Mouse (Mus musculus) induced T-regulatory cell, adult 2 months (primary cell): ENCODE data around the gene Fam173b.
"Not testable (repeated sequence)": the region's sequence is repeated elsewhere in the genome, so short reads cannot be mapped to it uniquely, and the experiment has no call there.

Experiments used
- DNase-seq: peaks from one replicate; pipeline ENCODE4 v3.0.0-alpha.2; 2012; ENCODE audit warnings: low read depth

Gene Fam173b

DNA sequence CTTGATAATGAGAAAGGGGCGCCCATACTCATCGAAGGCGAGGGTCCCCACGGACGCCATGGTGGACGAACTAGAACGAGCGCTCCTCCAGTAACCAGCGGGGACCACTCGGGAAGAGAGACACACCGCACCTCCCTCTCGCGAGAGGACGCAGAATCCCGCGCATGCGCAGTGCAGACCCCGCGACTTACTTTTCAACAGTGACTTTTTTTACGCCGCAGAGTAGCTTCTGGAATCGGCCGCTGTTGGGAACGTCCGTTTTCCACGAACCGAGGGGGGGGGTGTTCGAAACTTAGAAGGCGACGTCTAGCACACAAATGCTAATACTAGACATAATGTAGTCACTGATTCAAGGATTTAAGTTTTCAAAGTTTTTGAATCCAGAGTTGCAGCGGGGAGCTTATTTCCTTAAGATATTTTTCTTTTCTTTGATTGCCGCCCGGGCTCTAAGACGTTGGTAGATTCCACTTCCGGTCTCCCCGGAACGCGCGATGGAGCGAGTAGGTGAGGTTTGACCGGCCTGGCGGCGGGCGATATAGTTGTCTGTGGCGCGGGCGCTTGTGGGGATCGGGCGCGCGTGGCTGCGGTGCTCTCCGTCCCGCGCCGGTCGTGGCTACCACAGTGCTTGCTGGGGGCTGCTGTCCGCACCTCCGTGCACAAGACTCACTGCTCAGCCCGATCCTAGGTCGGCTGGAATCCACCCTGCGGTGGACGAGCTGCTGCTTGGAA lies at the start of gene Fam173b, which contains the start of gene Cct5:
Gene Fam173b, plus strand, starts transcription at position 207 of the 729 bp plus-strand sequence.
Gene Cct5, minus strand, starts transcription at position 159 of the 729 bp plus-strand sequence.
- peak; percentile 99 for DNase-seq

DNA sequence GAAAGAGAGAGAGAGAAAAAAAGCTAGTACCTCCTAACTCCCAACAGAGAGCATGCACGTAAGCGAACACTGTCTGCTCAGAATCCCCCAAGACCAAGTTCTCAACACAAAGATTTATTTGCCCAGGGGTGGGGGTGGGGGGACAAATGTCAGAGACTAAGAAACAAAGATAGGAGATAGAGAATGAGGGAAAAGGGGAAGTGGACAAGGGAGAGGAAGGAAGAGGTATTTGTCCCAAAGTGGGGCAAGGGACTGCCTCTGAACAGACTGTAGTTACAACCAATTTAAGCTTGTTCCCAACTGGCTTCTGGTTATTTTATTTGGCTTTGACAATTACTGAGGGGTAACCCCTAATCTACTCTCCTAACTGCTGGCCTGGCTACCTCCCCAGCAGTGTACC lies 46.8 kb upstream of the Fam173b start:
- no peak for DNase-seq

DNA sequence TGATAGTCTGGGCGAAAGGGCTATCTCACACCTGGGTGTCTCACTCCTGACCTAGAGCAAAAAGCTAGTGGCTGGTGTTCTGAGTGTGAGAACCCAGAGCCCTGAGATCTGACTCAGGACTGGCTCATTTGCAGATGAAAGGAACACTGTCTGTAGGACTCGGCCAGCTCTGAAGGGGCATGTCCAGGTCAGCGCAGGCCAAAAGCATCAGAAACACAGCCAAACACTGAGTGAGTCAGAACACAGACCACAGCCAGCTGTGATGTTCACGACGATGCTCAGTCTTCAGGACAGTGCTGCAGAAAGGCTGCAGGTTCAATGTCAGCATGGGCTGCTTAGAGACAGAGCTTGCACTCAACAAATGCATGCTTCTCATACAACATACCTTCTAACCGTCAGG lies 40.3 kb upstream of the Fam173b start:
- no peak for DNase-seq

DNA sequence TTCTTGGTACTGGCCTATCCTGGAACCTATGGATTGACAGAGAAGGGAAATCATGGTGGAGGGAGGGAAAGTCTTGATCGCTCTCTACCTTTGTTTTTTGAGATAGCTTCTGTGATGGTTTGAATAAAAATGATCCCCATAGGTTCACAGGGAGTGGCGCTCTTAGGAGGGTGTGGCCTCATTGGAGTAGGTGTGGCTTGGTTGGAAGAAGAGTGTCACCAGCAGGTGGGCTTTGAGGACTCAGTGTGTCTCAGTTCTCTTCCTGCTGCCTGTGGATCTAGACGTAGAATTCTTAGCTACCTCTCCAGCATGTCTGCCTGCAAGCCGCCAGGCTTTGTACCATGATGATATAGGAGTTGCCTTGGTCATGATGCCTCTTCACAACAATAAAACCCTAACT lies 39.7 kb upstream of the Fam173b start:
- no peak for DNase-seq

DNA sequence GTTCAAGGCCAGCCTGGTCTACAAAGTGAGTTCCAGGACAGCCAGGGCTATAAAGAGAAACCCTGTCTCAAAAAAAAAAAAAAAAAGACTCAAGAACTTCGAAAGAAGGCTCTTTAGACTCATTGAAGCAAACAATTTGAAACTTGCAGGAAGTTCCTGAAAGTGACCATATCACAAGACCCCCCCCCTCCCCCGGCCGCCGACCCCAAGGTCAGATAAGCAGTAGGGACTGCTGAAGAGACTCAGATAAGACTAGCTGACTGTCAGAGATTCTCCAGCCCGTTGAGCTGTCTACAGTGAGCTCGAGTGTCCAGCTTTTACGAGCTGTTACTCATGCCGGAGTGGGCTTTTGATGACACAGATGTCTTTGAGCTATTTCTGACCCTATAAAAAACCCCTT lies 38.8 kb upstream of the Fam173b start:
- no peak for DNase-seq

DNA sequence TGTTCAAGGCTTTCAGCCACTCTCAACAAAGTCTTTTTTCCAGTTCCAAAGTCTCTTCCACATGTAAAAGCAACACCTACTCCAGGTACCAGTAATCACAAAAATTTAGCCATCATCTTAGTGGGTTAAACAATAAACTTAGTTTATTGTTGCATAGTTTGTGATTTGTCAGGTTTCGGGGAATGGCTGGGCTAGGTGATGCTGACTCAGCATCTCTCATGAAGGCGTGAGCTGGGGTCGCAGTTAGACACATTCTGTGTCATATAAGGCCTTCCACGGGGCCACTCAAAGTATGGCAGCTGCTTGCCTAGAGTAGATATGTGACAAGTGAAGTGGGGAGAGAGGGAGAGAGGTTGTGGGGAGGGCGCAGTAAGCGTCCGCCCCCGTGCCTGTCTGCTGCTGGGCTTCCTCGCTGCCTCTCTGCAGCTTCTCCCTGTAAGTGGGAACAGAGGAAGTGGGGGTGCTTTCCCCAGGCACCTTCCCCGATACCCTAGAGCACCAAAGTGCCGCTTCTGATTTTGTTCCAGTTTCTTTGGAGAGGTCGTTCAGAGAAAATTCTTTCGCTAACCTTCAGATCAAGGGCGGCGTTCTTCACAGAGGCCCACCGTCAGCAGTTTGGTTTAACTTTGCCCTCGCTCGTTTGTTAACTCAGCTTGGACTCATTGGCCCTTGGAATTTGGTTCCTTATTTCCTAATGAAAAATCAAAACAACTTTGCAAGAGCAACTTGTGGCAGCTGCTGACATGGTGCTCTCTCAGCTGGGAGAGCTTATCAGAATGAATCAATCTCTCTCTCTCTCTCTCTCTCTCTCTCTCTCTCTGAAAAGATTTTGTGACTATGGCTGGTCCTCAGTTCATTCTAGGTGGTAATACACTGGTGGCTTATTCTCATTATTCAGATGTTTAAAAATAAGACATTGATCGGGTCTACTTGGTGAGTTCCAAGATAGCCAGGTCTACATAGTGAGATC lies 37.8 kb upstream of the Fam173b start:
- no peak for DNase-seq

DNA sequence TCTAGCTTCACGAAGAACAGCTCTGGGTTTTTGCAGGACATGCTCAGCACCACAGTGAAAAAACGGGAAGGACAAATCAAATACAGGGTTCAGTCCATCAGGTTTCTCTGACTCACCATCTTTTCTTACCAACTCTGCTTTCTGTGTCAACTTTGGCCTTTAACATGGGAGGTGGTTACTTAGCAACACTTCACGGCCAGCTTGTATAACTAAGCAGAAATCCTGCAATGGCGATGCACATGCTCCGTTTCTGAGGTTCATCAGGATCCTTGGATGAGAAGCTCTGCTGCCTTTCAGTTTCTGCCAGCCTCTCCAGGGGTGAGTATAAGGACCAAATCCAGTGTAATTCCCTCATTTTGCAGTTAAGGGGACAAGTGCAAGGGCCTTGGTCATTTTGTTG lies 36.5 kb upstream of the Fam173b start, which contains the start of gene Cmbl:
Gene Cmbl, plus strand, starts transcription at position 206 of the 400 bp plus-strand sequence.
- no peak for DNase-seq

DNA sequence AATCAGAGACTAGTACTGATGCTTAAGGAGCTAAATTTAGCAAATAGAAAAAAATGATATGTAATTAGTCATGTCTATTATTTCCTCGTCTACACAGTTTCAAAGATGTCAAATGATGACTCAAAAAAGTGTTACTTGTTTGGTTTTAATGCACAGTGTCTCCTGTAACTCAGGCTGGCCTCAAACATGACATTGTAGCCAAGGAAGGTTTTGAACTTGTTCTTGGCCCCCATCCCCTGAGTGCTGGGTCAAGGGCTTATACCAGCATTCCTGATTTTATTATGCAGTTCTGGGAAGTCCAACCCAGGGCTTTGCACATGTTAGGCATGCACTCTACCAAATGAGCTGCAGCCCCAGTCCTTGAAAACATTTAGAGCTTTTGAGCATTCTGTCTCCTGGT lies 35.9 kb upstream of the Fam173b start:
- no peak for DNase-seq

DNA sequence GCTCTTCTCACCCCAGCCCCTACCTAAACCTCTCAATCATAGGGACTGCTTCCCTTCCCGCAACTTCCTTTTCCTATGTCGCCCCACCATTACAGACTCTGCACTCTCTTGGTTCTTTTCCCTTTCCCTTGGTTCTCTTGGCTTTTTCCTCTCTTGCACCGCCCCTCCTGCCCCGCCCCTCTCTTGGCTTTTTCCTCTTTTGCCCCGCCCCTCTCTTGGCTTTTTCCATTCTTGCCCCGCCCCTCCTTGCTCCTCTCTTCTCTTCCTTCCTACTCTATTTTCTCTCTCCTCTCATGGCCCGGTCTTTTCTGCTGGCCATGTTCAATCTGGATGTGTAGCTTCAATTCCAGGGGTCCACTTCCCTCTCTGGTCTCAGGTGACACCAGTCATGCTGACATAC lies 34.2 kb upstream of the Fam173b start:
- no peak for DNase-seq

DNA sequence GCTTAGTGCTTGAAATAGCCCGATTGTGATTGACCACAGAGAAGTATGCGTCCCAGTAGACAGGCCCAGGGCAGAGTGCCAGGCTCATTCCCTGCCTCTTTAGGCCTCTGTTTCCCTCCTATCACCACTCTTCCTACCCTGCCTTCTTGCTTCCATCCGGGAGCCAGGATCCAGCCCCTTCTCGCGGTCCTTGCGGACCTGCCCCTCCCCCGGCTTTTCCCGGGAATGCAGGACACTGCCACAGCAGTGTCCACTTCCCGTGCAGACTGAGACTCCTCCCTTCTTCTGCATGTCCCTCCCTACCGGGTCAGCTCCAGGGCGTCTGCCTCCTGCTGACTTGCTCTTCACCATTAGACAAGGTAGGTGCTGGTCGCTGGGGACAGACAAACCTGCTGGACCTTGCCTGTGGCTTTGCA lies 33.1 kb upstream of the Fam173b start:
- no peak for DNase-seq

DNA sequence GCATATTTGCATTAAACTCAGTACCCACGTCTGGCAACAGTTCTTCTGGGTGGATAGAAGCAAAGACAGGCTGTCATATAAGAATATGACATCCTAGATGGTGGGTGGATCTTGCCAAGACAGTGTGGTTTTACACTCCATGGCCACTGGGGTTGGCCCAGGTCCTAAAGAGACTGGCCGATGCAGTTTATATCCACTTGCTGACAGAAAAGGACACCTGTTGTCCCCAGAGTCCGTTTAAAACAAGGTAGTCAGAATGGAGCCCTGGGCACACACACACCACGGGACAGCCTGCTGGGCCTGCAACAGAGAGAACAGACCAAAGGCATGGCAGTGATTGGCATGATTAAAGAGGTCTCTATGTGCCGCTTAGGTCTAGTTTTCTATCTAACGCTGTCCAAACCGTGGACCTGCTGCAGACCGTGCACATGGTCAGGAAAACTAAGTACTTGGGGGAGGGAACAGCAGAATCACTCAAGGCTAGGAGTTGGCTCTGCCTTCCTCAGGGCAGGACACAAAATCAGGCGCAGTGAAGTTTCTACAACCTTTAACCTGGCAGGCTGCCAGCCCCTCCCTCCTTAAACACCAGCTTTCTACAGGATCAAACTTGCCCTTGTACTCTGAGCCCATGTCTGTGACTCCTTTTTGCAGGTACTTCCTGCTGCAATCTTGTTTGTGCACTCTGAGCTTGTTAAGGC lies 32.2 kb upstream of the Fam173b start:
- no peak for DNase-seq

DNA sequence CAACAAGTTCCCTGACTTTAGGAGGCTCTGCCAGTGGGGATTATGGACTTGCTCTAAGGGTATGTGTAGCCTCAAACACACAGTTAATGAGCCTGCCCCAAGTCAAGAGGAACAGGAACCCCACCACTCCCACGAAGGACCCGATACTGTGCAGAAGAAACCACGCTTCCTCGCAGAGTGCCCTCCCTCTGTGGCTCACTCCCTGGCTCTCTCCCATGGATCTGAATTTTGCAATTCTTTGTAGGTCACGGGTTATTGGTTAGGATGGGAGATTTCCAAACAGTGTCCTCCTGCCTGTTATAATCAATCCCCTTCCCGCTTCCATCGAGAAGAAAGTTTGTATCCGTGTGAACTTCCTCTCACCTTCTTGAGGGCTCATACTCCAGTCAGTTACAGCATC lies 30.7 kb upstream of the Fam173b start:
- no peak for DNase-seq

DNA sequence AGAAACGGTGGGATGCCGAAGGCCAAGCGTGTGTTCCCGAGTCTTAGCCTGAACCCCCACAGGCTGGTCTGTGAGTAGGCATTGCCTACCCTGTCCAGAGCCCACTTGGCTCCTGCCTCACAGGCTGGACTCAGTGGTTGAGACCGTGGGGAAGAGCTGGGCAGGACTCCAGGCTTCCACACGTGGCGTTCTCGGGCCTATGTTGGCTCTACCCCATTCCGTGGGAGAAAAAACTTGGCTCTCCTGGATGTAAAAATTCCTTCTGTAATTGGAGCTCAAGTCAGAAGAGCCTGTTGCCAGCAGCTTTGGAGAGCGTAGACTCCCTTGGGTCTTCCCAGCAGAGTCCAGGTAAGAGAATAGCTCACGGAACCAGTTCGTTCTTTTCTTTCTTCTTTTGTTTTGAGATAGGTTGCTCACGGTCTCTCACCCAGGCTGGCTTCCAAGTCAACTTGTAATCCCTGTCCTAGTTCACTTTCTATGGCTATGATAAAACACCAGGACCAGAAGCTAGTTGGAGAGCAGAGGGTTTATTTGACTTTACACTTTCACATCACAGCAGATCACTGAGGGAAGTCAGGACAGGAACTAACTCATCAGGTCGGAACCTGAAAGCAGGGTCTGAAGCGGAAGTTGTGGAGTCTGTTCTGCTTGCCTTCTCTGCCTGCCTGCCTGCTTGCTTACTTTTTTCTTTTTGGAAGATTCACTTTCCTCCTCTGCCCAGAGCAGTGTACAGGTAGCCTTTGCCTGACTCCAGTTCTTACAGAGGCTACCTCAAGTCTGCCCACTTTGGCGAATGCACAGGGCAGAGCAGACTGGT lies 29.5 kb upstream of the Fam173b start:
- DNase-seq, result no peak

DNA sequence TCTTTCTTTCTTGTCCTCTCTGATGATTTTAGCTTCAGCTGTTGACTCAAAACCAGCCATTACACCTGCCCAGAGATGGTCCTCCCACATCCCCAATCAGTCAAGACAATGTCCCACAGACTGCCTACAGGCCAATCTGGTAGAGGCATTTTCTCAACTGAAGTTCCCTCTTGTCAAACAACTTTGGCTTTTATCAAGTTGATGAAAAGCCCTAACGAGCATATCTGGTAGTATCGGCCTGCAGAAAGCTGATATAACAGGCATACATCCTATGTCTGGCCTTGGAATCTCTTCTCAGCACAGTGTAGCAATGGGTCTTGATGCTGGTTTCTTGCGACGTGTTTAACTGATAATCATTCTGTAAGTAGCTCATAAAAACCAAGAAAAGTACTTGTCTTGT lies 28.4 kb upstream of the Fam173b start:
- no peak for DNase-seq

DNA sequence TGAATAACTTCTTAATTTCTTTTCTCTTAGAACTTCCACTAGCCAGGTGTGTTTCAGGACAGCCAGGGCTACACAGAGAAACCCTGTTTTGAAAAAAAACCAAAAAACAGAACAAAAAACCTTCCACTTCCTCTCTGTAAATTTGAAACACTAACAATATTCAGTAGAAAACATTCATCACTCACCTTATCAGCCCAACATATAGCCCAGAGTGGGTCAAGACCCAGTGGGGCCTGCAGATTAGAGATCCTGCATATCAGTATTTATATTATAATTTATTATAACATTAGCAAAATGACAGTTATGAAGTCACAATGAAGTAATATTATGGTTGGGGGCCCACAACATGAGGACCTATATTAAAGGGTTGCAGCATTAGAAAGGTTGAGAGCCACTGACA lies 28.0 kb upstream of the Fam173b start:
- no peak for DNase-seq

DNA sequence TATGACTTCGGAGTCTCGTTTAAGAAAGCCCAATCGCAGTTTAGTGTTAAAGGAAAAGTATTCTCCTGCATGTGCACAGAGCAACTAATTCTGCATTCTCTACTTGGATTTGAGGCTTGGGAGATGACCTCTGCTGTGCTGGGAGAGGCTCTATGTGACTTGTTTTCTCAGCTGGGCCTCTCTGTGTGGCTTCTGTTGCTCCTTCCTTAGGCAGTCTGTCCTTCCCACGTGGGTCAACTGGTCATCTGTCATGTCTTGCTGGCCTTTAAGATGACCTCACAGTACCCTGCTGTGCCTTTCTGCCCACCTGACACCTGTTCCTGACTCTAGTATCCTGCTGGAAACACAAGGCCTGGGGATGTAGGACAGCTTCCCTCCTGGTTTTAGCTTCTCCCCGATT lies 25.6 kb upstream of the Fam173b start:
- no peak for DNase-seq

DNA sequence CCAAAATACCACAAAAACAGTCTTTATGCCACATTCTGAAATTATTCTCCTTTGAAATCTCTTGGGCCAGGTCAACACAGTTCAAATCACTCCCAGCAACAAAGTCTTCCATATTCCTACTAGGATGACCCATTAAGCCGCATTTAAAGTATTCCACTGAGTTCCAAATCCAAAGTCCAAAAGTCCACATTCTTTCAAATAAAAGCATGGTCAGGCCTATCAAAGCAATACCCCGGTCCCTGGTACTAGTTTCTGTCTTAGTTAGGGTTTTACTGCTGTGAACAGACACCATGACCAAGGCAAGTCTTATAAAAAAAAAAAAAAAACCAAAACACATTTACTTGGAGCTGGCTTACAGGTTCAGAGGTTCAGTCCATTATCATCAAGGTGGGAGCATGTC lies 20.6 kb upstream of the Fam173b start:
- not testable (repeated sequence) for DNase-seq

DNA sequence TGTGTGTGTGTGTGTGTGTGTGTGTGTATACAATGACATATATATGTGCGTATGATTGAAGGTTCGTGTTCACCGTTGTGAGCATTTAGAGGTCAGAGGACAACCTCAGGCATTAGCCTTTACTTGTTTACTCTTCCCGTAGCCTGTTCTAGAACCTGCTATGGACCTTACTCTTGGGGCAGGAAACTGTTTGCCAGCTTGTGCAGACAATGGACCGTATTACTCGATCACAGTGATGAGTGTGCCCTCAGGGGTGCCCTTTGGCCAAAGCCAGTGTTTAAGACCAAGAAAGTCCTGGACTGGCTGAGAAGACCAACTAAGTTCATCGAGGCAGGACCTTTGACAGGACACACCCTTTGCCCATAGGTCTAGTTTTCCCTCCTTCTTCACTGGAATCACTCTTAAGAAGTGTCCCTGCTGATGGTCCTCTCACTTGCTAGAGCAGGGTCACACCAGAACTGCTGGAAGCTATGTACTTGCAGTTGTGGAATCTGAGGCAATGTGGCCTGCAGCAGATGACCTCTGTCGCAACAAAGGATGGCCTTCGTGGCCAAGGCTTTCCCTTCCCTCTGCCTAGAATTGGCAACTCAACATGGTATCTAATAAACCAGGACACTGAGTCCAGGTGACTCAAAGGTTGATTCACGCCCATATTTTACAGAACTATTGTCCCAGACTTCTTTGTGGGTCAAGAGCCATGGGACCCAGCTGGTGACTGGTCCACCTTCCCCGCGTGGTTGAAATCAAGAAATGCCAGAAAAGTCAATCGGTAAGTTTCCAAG lies 18.2 kb upstream of the Fam173b start:
- DNase-seq, result no peak

DNA sequence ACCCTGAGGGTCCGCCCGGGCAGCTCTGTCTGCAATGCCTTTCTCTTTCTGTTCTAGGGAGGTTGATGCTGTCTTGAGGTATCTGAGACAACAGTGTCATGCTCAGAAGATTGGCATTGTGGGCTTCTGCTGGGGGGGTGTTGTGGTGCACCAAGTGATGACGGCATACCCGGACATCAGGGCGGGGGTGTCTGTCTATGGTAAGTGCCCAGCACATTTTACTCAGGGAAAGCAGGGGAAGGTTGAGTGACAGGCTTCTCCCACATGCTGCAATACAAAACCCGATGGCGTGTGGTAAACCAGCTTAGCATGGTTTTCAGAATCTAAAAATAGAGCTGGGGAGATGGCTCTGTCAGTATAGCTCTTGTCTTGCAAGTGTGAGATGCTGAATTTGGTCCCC lies 16.4 kb upstream of the Fam173b start:
- DNase-seq, result no peak

DNA sequence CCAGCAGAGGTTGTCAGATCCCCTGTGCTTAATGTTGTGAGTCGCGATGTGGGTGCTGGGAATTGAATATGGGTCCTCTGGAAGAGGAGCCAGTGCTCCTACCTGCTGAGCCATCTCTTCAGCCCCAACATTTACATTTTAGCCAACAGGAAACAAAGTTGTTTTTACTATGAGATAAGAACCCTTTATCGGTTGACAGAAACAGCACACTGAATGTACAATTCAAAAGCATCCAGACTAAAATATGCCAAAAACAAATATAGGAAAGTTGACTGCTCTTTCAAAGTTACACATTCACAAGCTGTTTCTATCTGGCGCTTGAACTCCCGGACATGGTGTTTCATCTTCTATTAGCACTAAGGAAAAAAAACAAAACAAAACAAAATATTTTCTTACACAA lies 15.6 kb upstream of the Fam173b start:
- no peak for DNase-seq

DNA sequence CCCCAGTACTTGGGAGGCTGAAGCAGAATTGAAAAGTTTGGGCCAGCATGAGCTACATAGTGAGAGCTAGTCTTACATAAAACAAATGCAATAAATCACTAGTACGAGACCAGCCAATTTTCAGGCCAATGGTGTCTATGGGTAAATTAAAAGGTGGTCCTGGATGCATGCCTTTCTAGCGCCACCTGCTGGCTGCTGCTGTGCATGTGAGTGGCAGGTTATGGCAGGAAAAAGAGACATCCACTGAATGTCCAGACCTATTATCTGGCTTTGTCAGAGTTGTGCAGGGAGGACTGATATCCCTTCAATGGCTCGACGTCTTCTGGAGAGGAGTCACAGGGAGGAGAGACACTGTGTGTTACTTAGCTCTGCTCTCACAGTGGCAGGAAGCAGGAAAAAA lies 15.1 kb upstream of the Fam173b start:
- peak; percentile 88 for DNase-seq
